Mouse (Mus musculus) midbrain, embryonic 13.5 days (tissue): ENCODE data around the gene Urad. TPM values are rescaled to one million over a fixed set of nuclear protein-coding genes. Genes with fewer than 3 reads are reported as not detected.
A peak's percentile ranks its signal among the peaks of the same experiment; 100 is the strongest.

Experiments used
- ATAC-seq: fragments of 200-750 bp; cut with Nextera tagmentation; 2 replicates; pipeline ENCODE4 v1.8.0; 2017; ENCODE audit warnings: mild to moderate bottlenecking, moderate TSS enrichment, moderate library complexity
- H3K27ac ChIP-seq: fragments of 300-500 bp; sonication (generic); 2 replicates; pipeline ENCODE4 v1.5.1; 2015; ENCODE audit warnings: inconsistent platforms, mild to moderate bottlenecking, moderate library complexity
- H3K27me3 ChIP-seq: fragments of 300-500 bp; sonication (generic); 2 replicates; pipeline ENCODE4 v1.6.1; 2015; ENCODE audit warnings: mild to moderate bottlenecking, inconsistent platforms
- H3K36me3 ChIP-seq: fragments of 300-500 bp; sonication (generic); 2 replicates; pipeline ENCODE4 v1.6.1; 2015; ENCODE audit warnings: mild to moderate bottlenecking, inconsistent platforms
- H3K4me1 ChIP-seq: fragments of 300-500 bp; sonication (generic); replicated peaks from 2 replicates; pipeline ENCODE4 v1.6.1; 2015; ENCODE audit warnings: inconsistent platforms
- H3K4me2 ChIP-seq: fragments of 300-500 bp; sonication (generic); replicated peaks from 2 replicates; pipeline ENCODE4 v1.6.1; 2015; ENCODE audit warnings: moderate library complexity, mild to moderate bottlenecking, inconsistent platforms
- H3K4me3 ChIP-seq: fragments of 300-500 bp; sonication (generic); replicated peaks from 2 replicates; pipeline ENCODE4 v1.5.1; 2015; ENCODE audit warnings: mild to moderate bottlenecking, inconsistent platforms
- H3K9ac ChIP-seq: fragments of 300-500 bp; sonication (generic); replicated peaks from 2 replicates; pipeline ENCODE4 v1.6.1; 2015; ENCODE audit warnings: mild to moderate bottlenecking, inconsistent platforms
- H3K9me3 ChIP-seq: fragments of 300-500 bp; sonication (generic); 2 replicates; pipeline ENCODE4 v1.6.1; 2016; ENCODE audit warnings: mild to moderate bottlenecking, inconsistent platforms
- WGBS: fragments of 180-500 bp; shearing (Covaris S2); methylation state at CpG from one replicate; pipeline ENCODE4 v1.1.7; 2015; 5-methylcytosine and 5-hydroxymethylcytosine counted together
- polyA plus RNA-seq: library from polyadenylated mRNA; unstranded; fragments of >200 nt; fragmentation: Nextera tagmentation; extraction: Ambion mirVana; gene quantifications from 2 replicates; pipeline ENCODE4 v1.2.1, GENCODE M21; 2015

Urad gene
- polyA plus RNA-seq, 1 experiment from 2014 or later = not detected

DNA sequence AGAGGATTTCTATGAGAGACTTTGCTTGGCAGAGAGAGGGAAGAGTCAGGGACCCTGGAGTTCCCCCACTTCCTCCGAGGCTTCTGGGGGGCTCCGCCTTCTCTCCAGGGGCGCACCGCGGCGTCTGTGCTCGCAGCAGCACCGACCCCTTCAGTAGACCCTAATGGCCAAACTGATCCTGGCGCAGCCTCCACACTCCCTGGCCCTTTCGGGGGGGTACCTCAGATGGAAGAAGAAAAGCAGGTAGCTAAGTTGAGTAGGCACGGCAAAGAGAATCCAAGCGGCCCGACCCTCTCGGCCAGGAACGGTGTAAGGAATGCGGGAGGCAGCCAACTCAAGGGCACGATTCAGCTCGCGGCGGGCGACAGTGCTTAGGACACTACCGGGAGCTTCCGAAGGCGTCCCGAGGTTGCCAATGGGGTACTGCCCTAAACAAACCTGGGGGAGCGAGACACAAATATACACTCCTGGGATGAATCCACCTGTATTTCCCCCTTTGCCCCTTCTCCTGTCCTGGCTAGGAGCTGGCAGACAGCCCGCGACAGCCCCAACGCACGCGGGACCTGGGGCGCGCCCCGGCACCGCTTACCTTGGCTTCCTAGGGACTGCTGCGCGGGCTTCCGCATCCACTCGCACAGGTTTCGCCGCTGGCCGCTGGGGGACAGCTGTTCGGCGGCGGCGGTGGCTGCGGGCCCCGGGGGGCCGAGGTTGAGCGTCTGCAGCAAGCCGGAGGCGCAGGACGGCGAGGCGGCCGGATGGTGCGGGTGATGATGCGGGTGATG, 16.2 kb downstream of the Urad start:
- ATAC-seq = no peak
- WGBS = under 1% methylated on average over 58 of the region's 58 CpGs
- Histone ChIP-seq H3K9me3 (no peaks in the 10 kb centered on the region), H3K27ac (no peak overlapping the region), H3K4me1 (peaks cover 22% of the 10 kb centered on the region), H3K4me2 (no peak overlapping the region), H3K4me3 (peak overlapping the region; percentile 8; the same call in 1 of the 2 replicates), H3K27me3 (peaks cover 100% of the 10 kb centered on the region), H3K36me3 (no peaks in the 10 kb centered on the region), H3K9ac (no peak overlapping the region)

DNA sequence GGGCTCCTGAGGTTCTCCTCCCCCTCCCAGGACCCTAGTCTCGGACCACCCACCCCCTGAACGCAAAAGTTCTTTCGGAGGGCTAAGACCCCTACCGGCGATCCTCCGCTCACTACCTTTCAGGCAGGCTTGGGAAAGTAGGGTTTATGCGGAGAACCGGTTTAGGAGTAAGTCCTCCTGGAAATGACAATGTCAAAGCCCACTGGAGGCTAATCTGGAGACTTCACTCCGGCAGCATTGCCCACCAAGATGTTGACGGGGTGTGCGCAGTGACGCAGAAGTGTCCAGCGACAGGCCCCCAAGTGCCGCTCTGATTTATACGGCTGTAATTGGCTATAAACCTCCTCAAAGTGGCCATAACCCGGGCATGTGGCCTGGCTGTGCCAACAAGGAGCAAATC, 17.1 kb downstream of the Urad start:
- H3K27ac ChIP-seq = no peak overlapping the region
- no peak overlapping the region for H3K4me3 ChIP-seq
- under 1% methylated on average over 16 of the region's 16 CpGs for WGBS
- peaks cover 100% of the 10 kb centered on the region for H3K27me3 ChIP-seq
- H3K4me1 ChIP-seq = peaks cover 22% of the 10 kb centered on the region
- no peak overlapping the region for H3K4me2 ChIP-seq
- H3K36me3 ChIP-seq = no peaks in the 10 kb centered on the region
- no peak overlapping the region for H3K9ac ChIP-seq
- H3K9me3 ChIP-seq = no peaks in the 10 kb centered on the region
- no peak for ATAC-seq

DNA sequence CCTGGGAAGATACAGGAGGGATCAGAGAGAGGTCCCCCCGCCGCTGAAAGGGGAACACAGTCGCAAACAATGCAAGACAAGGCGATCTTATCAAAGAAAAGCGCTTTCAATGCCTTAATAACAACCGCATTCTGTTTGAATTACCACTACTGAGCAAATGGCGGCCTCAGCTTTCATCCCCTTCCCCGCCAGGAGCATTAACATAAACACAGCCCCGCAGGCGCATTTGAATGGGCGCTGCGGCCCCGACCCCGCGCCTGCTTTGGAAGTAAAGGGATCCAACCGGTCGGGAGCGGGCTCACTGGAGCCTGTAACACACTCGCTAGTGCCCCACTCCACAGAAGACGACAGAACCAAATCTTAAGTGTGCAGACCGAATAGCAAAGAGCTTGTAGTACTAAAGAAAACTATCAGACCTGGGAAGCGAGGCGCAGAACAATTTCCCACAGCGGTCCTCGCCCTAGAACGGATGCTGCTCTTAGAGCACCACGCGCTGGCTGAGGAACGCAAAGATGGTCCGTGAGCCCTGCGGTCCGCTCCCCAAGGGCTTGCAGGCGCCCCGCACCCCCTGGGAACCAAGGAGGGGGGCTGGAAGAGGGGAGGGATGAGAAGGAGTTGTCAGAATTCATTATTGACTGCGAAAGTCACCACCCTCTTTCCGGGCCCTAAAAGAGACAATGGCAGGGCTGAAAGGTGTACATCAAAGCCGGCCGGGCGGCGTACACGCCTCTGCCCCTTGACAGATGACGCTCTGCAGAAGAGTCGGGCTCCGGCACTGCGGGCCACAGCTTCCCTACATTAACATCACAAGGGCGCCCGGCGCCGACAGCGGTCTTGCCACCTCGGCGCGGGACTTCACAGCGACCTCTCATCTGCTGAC, 17.7 kb downstream of the Urad start:
- Histone ChIP-seq H3K4me3 (peak overlapping the region; percentile 9; the same call in 1 of the 2 replicates), H3K27me3 (peaks cover 100% of the 10 kb centered on the region), H3K4me1 (peaks cover 28% of the 10 kb centered on the region), H3K9ac (no peak overlapping the region), H3K4me2 (no peak overlapping the region; the same call in 1 of the 2 replicates), H3K9me3 (no peaks in the 10 kb centered on the region), H3K36me3 (no peaks in the 10 kb centered on the region), H3K27ac (no peak overlapping the region)
- WGBS = under 1% methylated on average over 54 of the region's 54 CpGs
- ATAC-seq = no peak

DNA sequence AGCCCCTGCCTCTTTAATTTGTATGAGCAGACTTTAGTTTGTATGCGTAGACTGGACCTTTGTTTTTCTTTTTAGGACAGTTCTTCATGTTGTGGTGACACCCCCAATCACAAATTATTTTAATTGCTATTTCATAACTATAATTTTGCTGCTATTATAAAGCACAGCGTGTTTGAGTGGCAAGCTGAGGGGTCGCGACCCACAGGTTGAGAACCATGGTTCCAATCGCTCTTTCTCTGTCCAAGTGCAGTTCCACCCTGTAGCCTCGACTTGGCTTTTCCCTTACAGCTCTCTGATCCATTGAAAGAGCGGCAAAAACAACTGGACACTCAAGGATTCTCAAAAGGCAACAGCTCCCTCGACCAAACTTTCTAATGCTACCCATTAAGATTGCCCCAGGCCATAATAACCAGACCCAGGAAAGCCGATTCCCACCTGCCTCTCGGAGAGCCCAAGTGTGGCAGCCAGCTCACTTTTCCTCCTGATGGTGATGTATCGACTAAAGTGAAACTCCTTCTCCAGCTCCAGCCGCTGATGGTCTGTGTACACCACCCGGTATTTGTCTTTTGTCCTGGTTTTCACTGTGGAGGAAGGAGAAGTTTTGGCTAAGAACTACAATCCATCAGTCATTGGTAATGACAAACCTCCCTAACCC, 19.4 kb downstream of the Urad start:
- 5% methylated on average over 13 of the region's 13 CpGs for WGBS
- H3K27me3 ChIP-seq = peaks cover 100% of the 10 kb centered on the region
- peaks cover 33% of the 10 kb centered on the region for H3K4me1 ChIP-seq
- no peak for ATAC-seq
- no peaks in the 10 kb centered on the region for H3K9me3 ChIP-seq
- no peak overlapping the region for H3K27ac ChIP-seq
- H3K36me3 ChIP-seq = no peaks in the 10 kb centered on the region
- no peak overlapping the region for H3K9ac ChIP-seq
- H3K4me2 ChIP-seq = no peak overlapping the region
- H3K4me3 ChIP-seq = no peak overlapping the region

DNA sequence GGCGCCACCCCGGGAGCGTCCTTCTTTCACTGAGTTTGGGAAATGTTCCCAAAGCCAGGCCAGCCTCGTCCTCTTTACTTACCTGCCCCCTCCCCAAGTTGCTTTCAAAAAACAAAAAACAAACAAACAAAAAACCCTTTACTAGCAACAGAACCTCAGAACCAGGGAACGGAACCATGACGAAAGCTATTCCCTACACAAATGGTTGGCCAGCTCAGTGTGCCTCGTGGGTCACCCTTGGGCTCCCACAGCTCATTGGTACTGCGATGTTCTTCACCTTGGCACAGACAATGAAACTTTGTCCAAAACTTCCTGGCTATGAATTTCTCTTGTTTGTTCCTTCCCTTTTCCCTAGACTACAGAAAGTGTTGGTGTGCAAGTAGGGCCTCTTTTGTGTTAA, 20.1 kb downstream of the Urad start:
- Histone ChIP-seq H3K4me3 (no peak overlapping the region), H3K9ac (no peak overlapping the region), H3K27me3 (peaks cover 100% of the 10 kb centered on the region), H3K4me2 (no peak overlapping the region), H3K36me3 (no peaks in the 10 kb centered on the region), H3K4me1 (peaks cover 33% of the 10 kb centered on the region), H3K27ac (no peak overlapping the region), H3K9me3 (no peaks in the 10 kb centered on the region)
- 4% methylated on average over 8 of the region's 8 CpGs for WGBS
- no peak for ATAC-seq

DNA sequence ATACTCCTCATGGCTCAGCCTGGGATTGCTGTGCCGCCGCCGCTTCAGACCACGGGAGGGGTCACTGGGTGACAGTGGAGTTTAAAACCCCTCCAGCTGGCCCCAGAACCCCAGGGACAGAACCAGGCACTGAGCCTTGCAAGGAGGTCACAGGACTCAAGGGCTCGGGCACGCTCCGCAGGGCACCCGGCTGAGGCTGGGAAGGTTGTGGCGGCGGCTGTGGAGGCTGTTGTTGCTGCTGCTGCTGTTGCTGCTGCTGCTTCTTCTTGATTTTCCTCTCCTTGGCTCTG, 20.5 kb downstream of the Urad start:
- under 1% methylated on average over 10 of the region's 10 CpGs for whole genome bisulfite sequencing
- peaks cover 100% of the 10 kb centered on the region for H3K27me3 ChIP-seq
- peaks cover 33% of the 10 kb centered on the region for H3K4me1 ChIP-seq
- H3K4me2 ChIP-seq = no peak overlapping the region
- no peak overlapping the region for H3K27ac ChIP-seq
- H3K36me3 ChIP-seq = no peaks in the 10 kb centered on the region
- H3K4me3 ChIP-seq = no peak overlapping the region
- H3K9me3 ChIP-seq = no peaks in the 10 kb centered on the region
- H3K9ac ChIP-seq = no peak overlapping the region
- no peak for ATAC-seq

DNA sequence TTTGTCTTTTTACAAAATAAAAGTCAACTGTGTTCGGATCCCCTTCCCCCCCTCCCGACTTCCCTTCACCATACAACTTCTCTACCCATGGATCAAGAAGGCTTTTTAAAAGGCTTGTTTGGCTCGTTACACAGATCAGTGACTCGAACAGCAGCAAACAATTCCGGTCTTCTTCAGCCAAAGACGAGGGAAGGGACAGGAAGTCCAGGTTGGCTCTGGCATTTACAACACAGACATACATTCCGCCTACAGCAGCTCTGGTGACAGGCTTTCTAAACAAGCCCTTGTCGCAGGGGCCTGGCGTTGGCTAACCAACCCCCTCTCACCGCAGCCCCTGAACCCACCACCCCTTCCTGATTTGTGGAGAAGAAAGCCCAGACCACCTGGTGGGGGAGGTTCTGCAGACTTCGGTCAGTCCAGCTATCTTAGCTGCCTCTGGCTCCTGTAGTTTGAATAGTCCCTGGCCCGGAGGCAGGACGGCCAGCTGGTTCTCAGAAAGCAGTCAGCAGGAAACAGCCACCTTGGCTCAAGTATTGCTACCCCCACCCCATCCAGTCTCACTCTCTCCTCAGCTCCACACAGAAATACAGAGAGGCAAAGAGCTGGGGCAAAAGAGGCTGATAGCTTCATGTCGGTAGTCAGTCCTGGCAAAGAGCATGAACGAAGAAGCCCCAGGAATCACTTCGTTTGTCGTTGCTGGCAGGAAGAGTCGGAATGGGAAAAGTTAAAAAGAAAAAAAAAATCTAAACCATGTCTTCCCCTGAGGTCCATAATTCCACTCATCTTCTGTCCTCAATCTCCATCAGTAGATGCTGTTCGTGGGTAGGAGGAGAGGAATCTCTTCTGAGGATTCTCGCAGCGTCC, 21.1 kb downstream of the Urad start:
- Histone ChIP-seq H3K9me3 (no peaks in the 10 kb centered on the region), H3K27ac (no peak overlapping the region), H3K27me3 (peaks cover 99% of the 10 kb centered on the region), H3K4me3 (no peak overlapping the region), H3K4me2 (no peak overlapping the region), H3K9ac (no peak overlapping the region), H3K4me1 (peaks cover 28% of the 10 kb centered on the region), H3K36me3 (no peaks in the 10 kb centered on the region)
- no peak for ATAC-seq
- 2% methylated on average over 21 of the region's 21 CpGs for WGBS

DNA sequence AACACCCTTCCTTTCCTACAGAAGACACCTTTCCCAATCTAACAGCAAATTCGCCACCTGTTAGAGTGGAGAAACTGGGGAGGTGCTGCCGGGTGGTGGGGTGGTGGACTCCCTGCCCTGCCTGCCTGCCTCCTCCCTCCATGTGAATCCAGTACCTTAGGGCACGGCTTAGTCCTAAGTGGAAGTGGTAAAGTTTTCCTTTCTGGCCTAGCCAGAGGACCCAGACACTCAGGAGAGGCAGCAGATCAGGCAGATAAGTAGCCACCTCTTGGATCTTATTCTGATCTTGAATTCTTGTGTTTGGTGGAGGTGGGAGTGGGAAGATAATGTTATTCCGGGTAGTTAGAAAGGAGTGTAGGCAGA, 22.3 kb downstream of the Urad start:
- Histone ChIP-seq H3K4me3 (peak overlapping the region; percentile 18), H3K9me3 (no peaks in the 10 kb centered on the region), H3K36me3 (no peaks in the 10 kb centered on the region), H3K4me1 (peaks cover 24% of the 10 kb centered on the region), H3K27me3 (peaks cover 99% of the 10 kb centered on the region), H3K4me2 (0 out of 2 replicates have a peak overlapping the region, but pooled peaks have one; percentile 40), H3K9ac (no peak overlapping the region), H3K27ac (no peak overlapping the region)
- 0 out of 2 replicates have a peak, but pooled peaks have one; percentile 32 for ATAC-seq
- WGBS = 5% methylated on average over 4 of the region's 4 CpGs

DNA sequence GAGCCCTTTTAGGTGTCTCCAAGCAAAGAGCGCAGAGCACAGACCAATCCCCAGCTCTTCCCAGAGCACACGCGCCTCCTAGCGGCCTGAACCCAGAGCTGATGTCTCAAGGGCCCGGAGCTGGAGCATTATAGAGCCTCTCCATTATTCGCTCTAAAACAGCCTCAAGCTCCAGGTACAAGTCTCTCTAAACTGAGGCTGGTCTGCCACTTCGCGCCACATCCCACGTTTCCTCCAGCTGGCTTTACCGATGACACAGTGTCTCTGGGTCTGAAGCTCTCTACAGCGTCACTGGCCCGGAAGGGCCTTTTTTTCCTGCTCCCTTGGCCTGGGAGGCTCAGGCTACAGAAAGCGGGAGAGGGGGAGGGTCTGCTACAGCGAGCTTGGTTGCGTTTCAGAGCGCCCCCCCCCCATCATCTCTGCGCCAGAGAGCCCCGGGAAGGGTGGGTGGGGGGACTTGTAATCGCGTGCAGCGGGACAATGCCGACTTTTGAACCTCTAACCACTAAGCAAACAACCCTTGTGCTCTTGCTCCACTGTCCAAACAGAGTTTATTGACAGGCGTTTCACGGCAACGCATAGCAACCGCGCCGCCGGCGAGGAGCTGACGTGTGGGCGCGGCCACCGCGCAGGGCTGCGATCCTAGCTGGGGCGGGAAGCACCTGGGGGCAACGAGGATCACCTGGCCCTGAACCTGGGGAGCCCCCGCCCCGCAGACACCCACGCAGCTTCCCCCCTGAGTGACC, 22.8 kb downstream of the Urad start:
- under 1% methylated on average over 39 of the region's 41 CpGs for WGBS
- ATAC-seq = peak; percentile 74
- Histone ChIP-seq H3K27ac (no peak overlapping the region), H3K4me1 (peaks cover 18% of the 10 kb centered on the region), H3K4me3 (peak overlapping the region; percentile 18), H3K4me2 (peak overlapping the region; percentile 40), H3K36me3 (no peaks in the 10 kb centered on the region), H3K27me3 (peaks cover 99% of the 10 kb centered on the region), H3K9me3 (no peaks in the 10 kb centered on the region), H3K9ac (no peak overlapping the region)

DNA sequence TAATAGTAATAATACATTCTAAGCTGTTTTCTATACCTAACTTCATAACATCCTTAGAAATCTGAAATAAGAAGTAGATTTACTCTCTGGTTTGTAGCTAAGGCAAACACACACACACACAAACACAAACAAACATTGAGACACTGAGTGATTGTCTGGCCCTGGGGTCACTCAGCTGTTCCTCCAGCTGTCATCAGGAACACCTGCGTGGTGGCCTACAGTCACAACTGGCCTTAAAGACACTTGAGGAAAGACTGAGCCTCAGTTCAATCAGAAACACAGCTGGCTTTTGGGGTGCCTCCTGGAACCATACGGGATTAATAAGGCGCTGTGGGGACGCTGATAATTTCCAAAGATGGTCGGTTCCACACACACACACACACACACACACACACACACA, 25.0 kb downstream of the Urad start:
- Histone ChIP-seq H3K27ac (no peak overlapping the region), H3K36me3 (no peaks in the 10 kb centered on the region), H3K9me3 (no peaks in the 10 kb centered on the region), H3K4me1 (peaks cover 14% of the 10 kb centered on the region), H3K4me3 (no peak overlapping the region), H3K27me3 (peaks cover 99% of the 10 kb centered on the region), H3K9ac (no peak overlapping the region), H3K4me2 (no peak overlapping the region)
- ATAC-seq = no peak
- 54% methylated on average over 5 of the region's 5 CpGs for WGBS

DNA sequence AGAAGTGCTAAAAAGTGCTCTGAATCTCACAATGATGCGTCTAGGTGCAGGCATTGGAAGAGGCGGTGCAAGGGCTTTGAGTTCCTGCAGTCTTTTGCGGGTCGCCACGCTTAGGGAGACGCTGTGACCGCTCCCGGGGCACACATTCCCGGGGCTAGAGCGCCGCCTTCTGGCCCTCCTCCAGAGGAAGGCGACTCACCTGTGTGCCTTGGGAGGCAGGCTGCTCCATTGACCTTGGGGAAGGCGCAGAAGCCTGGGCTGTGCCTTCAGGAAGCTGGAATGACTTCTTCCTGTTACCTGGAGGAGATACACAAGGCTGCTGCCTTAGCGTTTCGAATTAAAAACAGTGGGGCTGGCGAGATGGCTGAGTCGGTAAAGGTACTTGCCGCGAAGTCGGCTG, 28.1 kb downstream of the Urad start:
- ATAC-seq = no peak
- WGBS = 12% methylated on average over 20 of the region's 20 CpGs
- Histone ChIP-seq H3K9me3 (no peaks in the 10 kb centered on the region), H3K4me1 (peaks cover 1% of the 10 kb centered on the region), H3K27ac (no peak overlapping the region), H3K27me3 (peaks cover 82% of the 10 kb centered on the region), H3K9ac (no peak overlapping the region), H3K4me3 (no peak overlapping the region), H3K4me2 (no peak overlapping the region), H3K36me3 (no peaks in the 10 kb centered on the region)
